Mouse (Mus musculus) forebrain, postnatal 0 days (tissue): ENCODE results near the gene Triobp. TPM values are rescaled to one million over a fixed set of nuclear protein-coding genes. Genes with fewer than 3 reads are reported as not detected.

ENCODE experiments used
- ATAC-seq: fragments of 200-750 bp; cut with Nextera tagmentation; 2 replicates; pipeline ENCODE4 v1.8.0; 2017; ENCODE audit warnings: mild to moderate bottlenecking, moderate library complexity
- DNase-seq: peaks from one replicate; pipeline ENCODE4 v3.0.0-alpha.2; 2015
- H3K27ac ChIP-seq: fragments of 300-500 bp; sonication (generic); 2 replicates; pipeline ENCODE4 v1.5.1; 2014; ENCODE audit warnings: low read depth, mild to moderate bottlenecking, antibody characterized with exemption, low read length, moderate library complexity, mixed read lengths
- H3K27me3 ChIP-seq: fragments of 300-500 bp; sonication (generic); 2 replicates; pipeline ENCODE4 v1.6.1; 2014; ENCODE audit warnings: mild to moderate bottlenecking, low read length, mixed read lengths; ENCODE audit not compliant: insufficient read depth
- H3K36me3 ChIP-seq: fragments of 300-500 bp; sonication (generic); 2 replicates; pipeline ENCODE4 v1.6.1; 2014; ENCODE audit warnings: mild to moderate bottlenecking, moderate library complexity; ENCODE audit not compliant: insufficient read depth
- H3K4me1 ChIP-seq: fragments of 300-500 bp; sonication (generic); 2 replicates; pipeline ENCODE4 v1.6.1; 2014; ENCODE audit warnings: antibody characterized with exemption; ENCODE audit not compliant: insufficient read depth
- H3K4me2 ChIP-seq: fragments of 300-500 bp; sonication (generic); 2 replicates; pipeline ENCODE4 v1.6.1; 2014; ENCODE audit warnings: low read depth, mild to moderate bottlenecking, moderate library complexity
- H3K4me3 ChIP-seq: fragments of 300-500 bp; sonication (generic); 2 replicates; pipeline ENCODE4 v1.5.1; 2014; ENCODE audit warnings: low read depth, low read length, mixed read lengths
- H3K9ac ChIP-seq: fragments of 300-500 bp; sonication (generic); 2 replicates; pipeline ENCODE4 v1.6.1; 2014; ENCODE audit warnings: mild to moderate bottlenecking
- H3K9me3 ChIP-seq: fragments of 300-500 bp; sonication (generic); 2 replicates; pipeline ENCODE4 v1.6.1; 2016; ENCODE audit warnings: low read length
- CTCF ChIP-seq: sonication (generic); IDR thresholded peaks from 2 replicates; pipeline ENCODE4 v1.5.1; 2016; ENCODE audit warnings: antibody characterized with exemption, control low read depth, low read depth
- WGBS: fragments of 180-500 bp; shearing (Covaris S2); extraction: QIAGEN DNeasy Blood & Tissue Kit; methylation state at CpG from one replicate; pipeline ENCODE4 v1.1.7; 2014; 5-methylcytosine and 5-hydroxymethylcytosine counted together
- polyA plus RNA-seq: library from polyadenylated mRNA; unstranded; fragments of >200 nt; fragmentation: Nextera tagmentation; extraction: Ambion mirVana; gene quantifications from 2 replicates; pipeline ENCODE4 v1.2.1, GENCODE M21; 2015
- total RNA-seq: library from RNA; depleted of rRNA; stranded (reverse); fragments of >200 nt; gene quantifications from 2 replicates; pipeline ENCODE4 v1.2.3, GENCODE M21; 2014

Gene Triobp
- total and polyA plus RNA-seq, 2 experiments from 2014 or later, result 30.5 to 36.7 TPM

- 43% methylated on average over 8 of the region's 8 CpGs for WGBS
- Histone ChIP-seq H3K9me3 (no peaks in the 10 kb centered on the region), H3K27me3 (no peaks in the 10 kb centered on the region), H3K36me3 (peaks cover 17% of the 10 kb centered on the region), H3K4me3 (peak overlapping the region; percentile 72), H3K9ac (peak overlapping the region; percentile 83), H3K4me2 (peak overlapping the region; percentile 84), H3K4me1 (peaks cover 25% of the 10 kb centered on the region), H3K27ac (peak overlapping the region; percentile 98)
- no peak for TF ChIP-seq CTCF
- ATAC-seq, result no peak
- peak; percentile 17 for DNase-seq
These were observed 32.5 kb upstream of the Triobp start for GRCm38 (mm10) chr15:78914823-78915659.

- peak; percentile 38 for ATAC-seq
- peak overlapping the region; percentile 72 for H3K4me3 ChIP-seq
- peak overlapping the region; percentile 83 for H3K9ac ChIP-seq
- peak overlapping the region; percentile 84 for H3K4me2 ChIP-seq
- peak; percentile 95 for TF ChIP-seq CTCF
- peak overlapping the region; percentile 45; the same call in 1 of the 2 replicates for H3K27ac ChIP-seq
- H3K4me1 ChIP-seq, result peaks cover 25% of the 10 kb centered on the region
- H3K27me3 ChIP-seq, result no peaks in the 10 kb centered on the region
- WGBS, result 10% methylated on average over 8 of the region's 8 CpGs
- DNase-seq, result peak; percentile 88
- no peaks in the 10 kb centered on the region for H3K9me3 ChIP-seq
- H3K36me3 ChIP-seq, result peaks cover 19% of the 10 kb centered on the region
These were observed 31.9 kb upstream of the Triobp start for GRCm38 (mm10) chr15:78915660-78916017.

GRCm38 (mm10) chr15:78916052-78916826 is 31.3 kb upstream of the Triobp start:
- Histone ChIP-seq H3K9me3 (no peaks in the 10 kb centered on the region), H3K9ac (peak overlapping the region; percentile 51), H3K36me3 (peaks cover 19% of the 10 kb centered on the region), H3K27me3 (no peaks in the 10 kb centered on the region), H3K4me2 (peak overlapping the region; percentile 84), H3K4me3 (peak overlapping the region; percentile 72), H3K4me1 (peaks cover 25% of the 10 kb centered on the region), H3K27ac (peak overlapping the region; percentile 45; the same call in 1 of the 2 replicates)
- TF ChIP-seq CTCF, result no peak; the same call in 1 of the 2 replicates
- no peak for ATAC-seq
- WGBS, result 28% methylated on average over 12 of the region's 12 CpGs
- peak; percentile 36 for DNase-seq

GRCm38 (mm10) chr15:78918126-78918525 is 29.4 kb upstream of the Triobp start:
- 96% methylated on average over 23 of the region's 23 CpGs for WGBS
- no peak overlapping the region for H3K9ac ChIP-seq
- DNase-seq (no peak), ATAC-seq (no peak)
- H3K36me3 ChIP-seq, result peaks cover 19% of the 10 kb centered on the region
- H3K4me2 ChIP-seq, result no peak overlapping the region
- H3K4me3 ChIP-seq, result no peak overlapping the region
- no peaks in the 10 kb centered on the region for H3K9me3 ChIP-seq
- H3K27me3 ChIP-seq, result no peaks in the 10 kb centered on the region
- TF ChIP-seq CTCF, result no peak
- peaks cover 23% of the 10 kb centered on the region for H3K4me1 ChIP-seq
- H3K27ac ChIP-seq, result no peak overlapping the region

- no peak overlapping the region for H3K9ac ChIP-seq
- H3K4me1 ChIP-seq, result peaks cover 17% of the 10 kb centered on the region
- DNase-seq, result no peak
- no peak for ATAC-seq
- WGBS, result 86% methylated on average over 12 of the region's 12 CpGs
- peaks cover 19% of the 10 kb centered on the region for H3K36me3 ChIP-seq
- no peaks in the 10 kb centered on the region for H3K27me3 ChIP-seq
- no peak overlapping the region for H3K4me3 ChIP-seq
- no peaks in the 10 kb centered on the region for H3K9me3 ChIP-seq
- no peak overlapping the region for H3K4me2 ChIP-seq
- TF ChIP-seq CTCF, result no peak
- H3K27ac ChIP-seq, result no peak overlapping the region
These were observed 27.6 kb upstream of the Triobp start for GRCm38 (mm10) chr15:78919914-78920313.

GRCm38 (mm10) chr15:78922700-78923099 is 24.8 kb upstream of the Triobp start:
- no peak overlapping the region for H3K4me3 ChIP-seq
- H3K9ac ChIP-seq, result no peak overlapping the region
- no peak overlapping the region for H3K27ac ChIP-seq
- H3K4me2 ChIP-seq, result no peak overlapping the region
- no peaks in the 10 kb centered on the region for H3K9me3 ChIP-seq
- peaks cover 17% of the 10 kb centered on the region for H3K36me3 ChIP-seq
- no peak for ATAC-seq
- H3K27me3 ChIP-seq, result no peaks in the 10 kb centered on the region
- TF ChIP-seq CTCF, result no peak
- H3K4me1 ChIP-seq, result 0 out of 2 replicates have a peak, but pooled peaks cover 3% of the 10 kb centered on the region
- WGBS, result 92% methylated on average over 7 of the region's 7 CpGs
- DNase-seq, result no peak

- TF ChIP-seq CTCF, result no peak
- Histone ChIP-seq H3K4me2 (no peak overlapping the region), H3K9me3 (no peaks in the 10 kb centered on the region), H3K27ac (no peak overlapping the region), H3K27me3 (no peaks in the 10 kb centered on the region), H3K9ac (no peak overlapping the region), H3K4me3 (no peak overlapping the region), H3K4me1 (0 out of 2 replicates have a peak, but pooled peaks cover 6% of the 10 kb centered on the region), H3K36me3 (peaks cover 13% of the 10 kb centered on the region)
- 83% methylated on average over 6 of the region's 6 CpGs for WGBS
- DNase-seq (no peak), ATAC-seq (no peak)
These were observed 23.9 kb upstream of the Triobp start for GRCm38 (mm10) chr15:78923585-78923984.
